Mouse (Mus musculus) liver, postnatal 0 days (tissue): ENCODE results near the gene Ap2s1. TPM values are rescaled to one million over a fixed set of nuclear protein-coding genes. Genes with fewer than 3 reads are reported as not detected.
"Not testable (repeated sequence)": the region's sequence is repeated elsewhere in the genome, so short reads cannot be mapped to it uniquely, and the experiment has no call there.

Source experiments
- ATAC-seq: fragments of 200-750 bp; cut with Nextera tagmentation; 2 replicates; pipeline ENCODE4 v1.8.0; 2017; ENCODE audit warnings: mild to moderate bottlenecking, moderate library complexity
- DNase-seq: peaks from one replicate; pipeline ENCODE4 v3.0.0-alpha.2; 2016
- H3K27ac ChIP-seq: fragments of 300-500 bp; sonication (generic); 2 replicates; pipeline ENCODE4 v1.5.1; 2014; ENCODE audit warnings: antibody characterized with exemption, moderate library complexity, mild to moderate bottlenecking, low read depth
- H3K27me3 ChIP-seq: fragments of 300-500 bp; sonication (generic); 2 replicates; pipeline ENCODE4 v1.6.1; 2014; ENCODE audit warnings: low read length, control low read depth, mixed read lengths; ENCODE audit not compliant: insufficient read depth
- H3K36me3 ChIP-seq: fragments of 300-500 bp; sonication (generic); replicated peaks from 2 replicates; pipeline ENCODE4 v1.6.1; 2014; ENCODE audit warnings: mild to moderate bottlenecking, control low read depth, low read length, moderate library complexity, mixed read lengths; ENCODE audit not compliant: insufficient read depth
- H3K4me1 ChIP-seq: fragments of 300-500 bp; sonication (generic); 2 replicates; pipeline ENCODE4 v1.6.1; 2014; ENCODE audit warnings: antibody characterized with exemption, mild to moderate bottlenecking, control low read depth; ENCODE audit not compliant: insufficient read depth
- H3K4me2 ChIP-seq: fragments of 300-500 bp; sonication (generic); 2 replicates; pipeline ENCODE4 v1.6.1; 2014; ENCODE audit warnings: low read depth, mild to moderate bottlenecking, low read length, moderate library complexity, mixed read lengths
- H3K4me3 ChIP-seq: fragments of 300-500 bp; sonication (generic); 2 replicates; pipeline ENCODE4 v1.5.1; 2014; ENCODE audit warnings: low read depth, low read length
- H3K9ac ChIP-seq: fragments of 300-500 bp; sonication (generic); replicated peaks from 2 replicates; pipeline ENCODE4 v1.6.1; 2014; ENCODE audit warnings: mild to moderate bottlenecking, moderate library complexity
- H3K9me3 ChIP-seq: fragments of 300-500 bp; sonication (generic); 2 replicates; pipeline ENCODE4 v1.6.1; 2016; ENCODE audit warnings: mild to moderate bottlenecking, control low read depth, low read length, mixed read lengths
- CTCF ChIP-seq: sonication (generic); IDR thresholded peaks from 2 replicates; pipeline ENCODE4 v1.5.1; 2016; ENCODE audit warnings: antibody characterized with exemption, low read depth
- EP300 ChIP-seq: IDR thresholded peaks from 2 replicates; pipeline ENCODE4 v1.6.1; 2016; ENCODE audit warnings: antibody characterized with exemption, low read depth, mild to moderate bottlenecking
- WGBS: fragments of 180-500 bp; shearing (Covaris S2); extraction: QIAGEN DNeasy Blood & Tissue Kit; methylation state at CpG from one replicate; pipeline ENCODE4 v1.1.7; 2014; ENCODE audit not compliant: insufficient replicate concordance; 5-methylcytosine and 5-hydroxymethylcytosine counted together
- polyA plus RNA-seq: library from polyadenylated mRNA; unstranded; fragments of >200 nt; fragmentation: Nextera tagmentation; extraction: Ambion mirVana; gene quantifications from 2 replicates; pipeline ENCODE4 v1.2.1, GENCODE M21; 2015

The Ap2s1 gene
- polyA plus RNA-seq, 1 experiment from 2014 or later, result 153 TPM

DNA sequence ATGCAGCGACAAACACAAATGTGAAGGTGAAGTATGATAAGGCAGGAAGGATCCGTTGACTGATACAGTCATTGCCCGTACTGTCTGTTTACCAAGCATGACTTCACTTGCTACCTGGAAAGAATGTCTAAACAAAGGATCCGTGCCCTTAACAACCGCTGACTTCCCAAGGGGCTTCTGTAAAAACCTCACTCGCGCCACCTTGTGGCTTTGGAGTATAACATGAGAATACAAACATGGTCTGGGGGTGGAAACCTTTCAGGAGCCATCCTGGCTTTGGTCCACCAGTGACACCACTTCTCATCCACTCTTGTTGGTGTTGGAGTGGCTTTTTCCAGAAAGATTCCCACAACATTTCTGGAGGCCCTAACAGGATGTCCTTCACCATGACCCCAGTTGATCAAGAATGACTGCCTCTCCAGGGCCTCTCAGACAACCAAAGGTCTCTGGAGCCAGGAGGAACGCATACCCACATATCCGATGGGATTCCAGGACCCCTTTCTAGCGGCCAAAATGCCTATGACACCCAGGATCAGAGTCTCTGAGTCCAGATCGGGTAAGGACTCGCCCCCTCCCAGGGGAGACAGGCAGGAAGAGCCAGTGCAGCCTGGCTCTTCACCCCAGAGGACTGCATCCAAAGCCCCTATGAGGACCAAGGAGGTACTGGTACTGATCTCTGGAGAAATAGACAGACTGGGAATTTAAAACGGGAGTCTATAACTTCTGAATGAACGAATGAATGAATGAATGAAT, 9.4 kb upstream of the Ap2s1 start:
- Histone ChIP-seq H3K27me3 (no peaks in the 10 kb centered on the region), H3K27ac (no peak overlapping the region), H3K36me3 (no peaks in the 10 kb centered on the region), H3K4me3 (no peak overlapping the region), H3K9me3 (no peaks in the 10 kb centered on the region), H3K4me2 (peak overlapping the region; percentile 40; the same call in 1 of the 2 replicates), H3K4me1 (peaks cover 16% of the 10 kb centered on the region), H3K9ac (no peak overlapping the region; the same call in 1 of the 2 replicates)
- 20% methylated on average over 14 of the region's 14 CpGs for WGBS
- ATAC-seq (peak; percentile 50), DNase-seq (peak; percentile 82)
- TF ChIP-seq EP300, result no peak
- peak; percentile 77 for TF ChIP-seq CTCF

DNA sequence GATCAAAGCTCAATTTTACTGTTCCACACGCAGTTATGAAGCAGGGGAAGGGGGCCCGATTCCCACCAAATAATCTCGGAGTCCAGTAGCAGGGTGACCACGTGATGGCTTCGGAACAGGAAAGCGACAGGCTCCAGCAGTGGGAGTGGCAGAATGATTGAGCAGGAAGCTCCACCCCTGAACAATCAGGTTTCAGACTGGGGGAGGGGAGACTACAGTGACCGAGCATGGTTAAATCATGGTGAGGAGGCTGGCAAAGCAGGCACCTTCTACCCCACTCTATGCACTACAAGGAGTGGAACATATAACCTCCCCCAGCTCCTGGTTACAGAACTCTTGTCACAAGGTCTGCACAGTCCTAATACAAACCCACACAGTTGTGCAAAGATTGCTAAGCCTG, 8.6 kb upstream of the Ap2s1 start:
- peak overlapping the region; percentile 40; the same call in 1 of the 2 replicates for H3K4me2 ChIP-seq
- H3K27me3 ChIP-seq, H3K4me3 ChIP-seq, H3K36me3 ChIP-seq, H3K9me3 ChIP-seq, H3K27ac ChIP-seq, H3K9ac ChIP-seq: not testable (repeated sequence)
- ATAC-seq (peak; percentile 33; the same call in 1 of the 2 replicates), DNase-seq (peak; percentile 47)
- peaks cover 16% of the 10 kb centered on the region for H3K4me1 ChIP-seq
- 1% methylated on average over 7 of the region's 7 CpGs for WGBS

DNA sequence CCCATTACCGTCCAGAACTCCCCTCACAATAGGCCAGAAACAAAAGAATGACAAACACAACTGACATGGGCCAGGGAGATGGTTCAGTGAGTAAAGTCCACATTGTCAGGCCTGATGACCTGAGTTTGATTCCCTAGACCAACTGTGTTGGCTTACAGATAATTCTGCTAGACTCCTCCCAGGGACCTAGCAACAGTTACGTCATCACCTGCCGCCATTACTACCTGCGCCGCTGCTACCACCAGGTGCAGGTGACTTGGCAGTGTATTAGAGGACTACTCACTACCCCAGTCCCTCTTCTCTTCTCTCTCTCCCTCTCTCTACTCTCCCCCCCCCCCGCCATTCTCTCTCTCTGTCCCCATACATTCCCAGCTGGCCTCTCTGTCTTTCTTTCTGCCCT, 7.4 kb upstream of the Ap2s1 start:
- H3K4me1 ChIP-seq, result peaks cover 16% of the 10 kb centered on the region
- no peak overlapping the region for H3K4me2 ChIP-seq
- H3K4me3 ChIP-seq, result no peak overlapping the region
- H3K9me3 ChIP-seq, result no peaks in the 10 kb centered on the region
- H3K9ac ChIP-seq, result no peak overlapping the region
- no peaks in the 10 kb centered on the region for H3K36me3 ChIP-seq
- no peak overlapping the region for H3K27ac ChIP-seq
- DNase-seq (no peak), ATAC-seq (no peak)
- no peaks in the 10 kb centered on the region for H3K27me3 ChIP-seq
- 98% methylated on average over 5 of the region's 6 CpGs for WGBS
- TF ChIP-seq CTCF (no peak), EP300 (no peak)

DNA sequence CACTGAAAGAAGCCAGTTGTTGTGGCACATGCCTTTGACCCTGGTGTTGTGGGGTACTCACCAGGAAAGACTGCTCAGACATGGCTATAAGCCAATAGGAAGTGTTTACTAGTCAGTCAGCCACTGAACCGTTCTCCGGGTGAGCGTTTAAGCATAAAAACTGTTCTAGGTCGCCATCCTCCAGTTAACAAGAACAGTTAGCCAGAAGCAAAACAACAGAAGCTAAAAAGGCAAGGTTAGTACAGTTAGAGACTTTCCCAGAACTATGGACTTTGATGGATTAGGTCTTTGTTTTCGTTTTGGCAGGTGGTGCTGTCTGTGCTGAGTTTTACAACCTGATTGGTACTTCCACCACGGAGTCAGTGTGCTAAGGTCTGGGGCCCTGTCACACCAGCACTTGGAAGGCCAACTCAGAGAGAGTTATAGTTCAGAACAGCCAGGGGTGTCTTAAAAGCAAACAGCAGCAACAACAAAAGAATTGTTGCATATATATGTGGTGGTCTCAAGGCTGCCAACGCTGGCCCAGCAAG, 6.3 kb upstream of the Ap2s1 start:
- 48% methylated on average over 7 of the region's 7 CpGs for WGBS

DNA sequence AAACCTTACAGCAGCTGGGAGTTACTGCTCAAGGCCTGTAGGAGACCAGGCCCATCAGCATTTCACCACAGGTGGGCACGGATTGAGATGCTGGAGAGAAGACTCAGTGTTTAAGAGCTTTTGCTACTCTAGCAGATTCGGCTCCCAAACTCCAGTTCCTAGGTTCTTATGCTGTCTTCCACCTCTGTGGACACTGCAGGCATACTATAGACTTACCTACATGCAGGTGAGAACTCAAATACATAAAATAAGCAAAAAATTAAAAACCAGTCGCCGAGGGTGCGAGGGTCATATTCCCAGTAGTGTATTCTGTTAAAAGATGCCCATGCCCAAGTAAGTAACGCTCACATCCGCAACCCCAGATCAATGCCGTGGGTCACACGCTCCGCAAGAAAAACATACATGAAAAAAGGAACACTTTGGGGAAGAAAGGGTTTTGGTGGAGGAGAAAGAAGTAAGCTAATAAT, 571 bp upstream of the Ap2s1 start:
- WGBS, result 40% methylated on average over 10 of the region's 10 CpGs
- H3K27ac ChIP-seq, result no peak overlapping the region
- no peaks in the 10 kb centered on the region for H3K27me3 ChIP-seq
- H3K4me3 ChIP-seq, result peak overlapping the region; percentile 98
- peak overlapping the region; percentile 94 for H3K4me2 ChIP-seq
- no peak for TF ChIP-seq CTCF
- no peak for TF ChIP-seq EP300
- DNase-seq, result no peak
- 0 out of 2 replicates have a peak overlapping the region, but pooled peaks have one; percentile 2 for H3K9ac ChIP-seq
- no peaks in the 10 kb centered on the region; the same call in 1 of the 2 replicates for H3K36me3 ChIP-seq
- peak; percentile 3; the same call in 1 of the 2 replicates for ATAC-seq
- peaks cover 12% of the 10 kb centered on the region for H3K4me1 ChIP-seq
- H3K9me3 ChIP-seq, result no peaks in the 10 kb centered on the region

More for the DNA sequence above, 6.3 kb upstream of the Ap2s1 start:
- H3K9me3 ChIP-seq, result no peaks in the 10 kb centered on the region
- H3K4me2 ChIP-seq, result no peak overlapping the region
- H3K27ac ChIP-seq, result peak overlapping the region; percentile 75
- ATAC-seq (peak; percentile 16; the same call in 1 of the 2 replicates), DNase-seq (no peak)
- no peaks in the 10 kb centered on the region for H3K36me3 ChIP-seq
- H3K4me1 ChIP-seq, result peaks cover 16% of the 10 kb centered on the region
- no peak overlapping the region; the same call in 1 of the 2 replicates for H3K9ac ChIP-seq
- no peak overlapping the region for H3K4me3 ChIP-seq
- H3K27me3 ChIP-seq, result no peaks in the 10 kb centered on the region
- TF ChIP-seq EP300, result no peak
- TF ChIP-seq CTCF, result no peak

DNA sequence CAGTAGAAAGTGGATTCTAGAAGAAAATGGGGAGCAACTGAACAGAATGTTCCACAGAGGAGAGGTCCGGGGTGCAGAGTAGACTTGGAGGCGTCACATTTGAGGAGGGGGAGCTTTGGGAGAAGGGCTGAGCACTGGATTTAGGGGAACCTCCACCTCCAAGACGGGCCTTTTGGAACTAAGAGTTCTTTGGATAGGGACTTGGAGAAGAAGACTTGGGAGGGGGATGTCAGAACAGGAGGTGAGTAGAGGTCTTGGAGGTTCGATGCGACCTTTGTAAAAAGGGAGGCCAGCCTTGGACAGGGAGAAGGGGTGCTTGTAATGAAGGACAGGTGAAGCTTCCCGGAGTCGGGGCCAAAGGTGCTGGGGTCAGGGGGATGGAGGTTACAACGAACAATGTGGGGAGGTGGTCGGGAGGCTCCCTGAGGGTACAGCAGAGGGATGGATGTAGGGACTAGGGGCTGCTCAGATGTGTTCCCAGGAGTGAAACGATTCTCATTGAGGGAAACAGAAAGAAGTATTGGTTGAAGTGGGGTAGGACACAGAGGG, 920 bp downstream of the Ap2s1 start:
- H3K27me3 ChIP-seq, result no peaks in the 10 kb centered on the region
- no peak for TF ChIP-seq CTCF
- no peak for TF ChIP-seq EP300
- peak overlapping the region; percentile 78 for H3K27ac ChIP-seq
- peaks cover 12% of the 10 kb centered on the region for H3K4me1 ChIP-seq
- peaks cover 9% of the 10 kb centered on the region for H3K36me3 ChIP-seq
- no peaks in the 10 kb centered on the region for H3K9me3 ChIP-seq
- 47% methylated on average over 10 of the region's 10 CpGs for whole genome bisulfite sequencing
- peak overlapping the region; percentile 94 for H3K4me2 ChIP-seq
- ATAC-seq (no peak), DNase-seq (no peak)
- H3K9ac ChIP-seq, result peak overlapping the region; percentile 97
- peak overlapping the region; percentile 98 for H3K4me3 ChIP-seq
